Mouse (Mus musculus) hindbrain, embryonic 13.5 days (tissue): ENCODE results near the gene Lair1. TPM values are rescaled to one million over a fixed set of nuclear protein-coding genes. Genes with fewer than 3 reads are reported as not detected.

Experiments used
- polyA plus RNA-seq: library from polyadenylated mRNA; unstranded; fragments of >200 nt; fragmentation: Nextera tagmentation; extraction: Ambion mirVana; gene quantifications from 2 replicates; pipeline ENCODE4 v1.2.1, GENCODE M21; 2015

Gene Lair1
- polyA plus RNA-seq, 1 experiment from 2014 or later: 4.1 TPM

Other genes with a start within 250 kb of the Lair1 start
- not detected in 2 replicates for gene Gm15448, start 237.5 kb downstream of the Lair1 start, polyA plus RNA-seq
- 0.06 TPM in 1 of 2 replicates, not detected in the other for gene Pira2, start 218.2 kb downstream of the Lair1 start, polyA plus RNA-seq
- not detected in 2 replicates for gene Gm14548, start 165.1 kb downstream of the Lair1 start, polyA plus RNA-seq
- not detected in 2 replicates for gene Lilra6, start 147.7 kb downstream of the Lair1 start, polyA plus RNA-seq
- gene Ttyh1, start 56.2 kb upstream of the Lair1 start, polyA plus RNA-seq: 132 and 138 TPM in 2 replicates
- gene Leng8, start 73.8 kb upstream of the Lair1 start, polyA plus RNA-seq: 77.0 and 79.4 TPM in 2 replicates
- gene Leng9, start 87.2 kb upstream of the Lair1 start, polyA plus RNA-seq: 4.7 TPM in 2 replicates
- 8.4 and 10.1 TPM in 2 replicates for gene Cdc42ep5, start 101.7 kb upstream of the Lair1 start, polyA plus RNA-seq
- gene Lilra5, start 174.6 kb upstream of the Lair1 start, polyA plus RNA-seq: not detected in 2 replicates